Mouse (Mus musculus): ENCODE measurements around the gene Cdk19.
A peak's percentile ranks its signal among the peaks of the same experiment; 100 is the strongest.
"Not testable (repeated sequence)": the region's sequence is repeated elsewhere in the genome, so short reads cannot be mapped to it uniquely, and the experiment has no call there.

Gene Cdk19

GRCm38 (mm10) chr10:40385397-40385796, 46.0 kb downstream of the Cdk19 start:
- no peak for DNase-seq (ENCODE audit: inconsistent age in 2 of 2, low spot score in 1 of 2)

GRCm38 (mm10) chr10:40386126-40386525, 46.8 kb downstream of the Cdk19 start:
- no peak for DNase-seq (ENCODE audit: inconsistent age in 2 of 2, low spot score in 1 of 2)

DNA sequence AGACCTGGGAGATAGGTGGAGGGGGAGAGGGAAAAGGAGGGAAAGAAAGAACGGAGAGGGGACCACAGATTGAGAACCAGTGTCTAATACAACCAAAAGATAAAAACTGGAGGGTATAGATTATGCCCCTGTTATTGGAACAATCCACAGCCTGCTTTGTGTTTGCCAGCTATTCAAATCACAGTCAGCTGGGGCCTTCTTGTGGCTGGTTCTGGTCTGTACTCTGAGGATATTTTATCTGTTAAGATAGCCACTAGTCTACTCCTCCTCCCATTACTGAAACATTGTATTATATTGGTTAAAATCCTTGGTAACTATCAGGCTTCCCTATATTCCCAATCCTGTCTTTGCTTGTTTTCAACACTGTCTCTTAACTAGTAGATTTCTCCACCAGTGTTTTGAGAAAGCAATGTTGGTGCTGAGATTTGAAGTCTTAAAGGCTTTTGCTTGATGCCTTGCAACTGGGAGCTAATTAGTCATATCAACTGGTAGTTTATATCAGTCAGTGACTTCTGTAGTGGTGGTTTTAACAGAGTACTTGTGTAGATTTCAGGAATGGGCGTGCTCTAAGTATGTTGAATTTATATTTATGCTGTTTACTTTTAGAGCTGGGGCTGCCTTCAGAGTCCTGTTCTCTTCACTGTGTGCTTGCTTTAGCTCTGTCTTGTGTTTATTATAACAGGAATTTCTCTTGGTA, 54.2 kb downstream of the Cdk19 start:
- DNase-seq (ENCODE audit: inconsistent age in 2 of 2, low spot score in 1 of 2), result no peak

- no peak for DNase-seq (ENCODE audit: inconsistent age in 2 of 2, low spot score in 1 of 2)
These were observed 59.5 kb downstream of the Cdk19 start for GRCm38 (mm10) chr10:40398842-40399241.

DNA sequence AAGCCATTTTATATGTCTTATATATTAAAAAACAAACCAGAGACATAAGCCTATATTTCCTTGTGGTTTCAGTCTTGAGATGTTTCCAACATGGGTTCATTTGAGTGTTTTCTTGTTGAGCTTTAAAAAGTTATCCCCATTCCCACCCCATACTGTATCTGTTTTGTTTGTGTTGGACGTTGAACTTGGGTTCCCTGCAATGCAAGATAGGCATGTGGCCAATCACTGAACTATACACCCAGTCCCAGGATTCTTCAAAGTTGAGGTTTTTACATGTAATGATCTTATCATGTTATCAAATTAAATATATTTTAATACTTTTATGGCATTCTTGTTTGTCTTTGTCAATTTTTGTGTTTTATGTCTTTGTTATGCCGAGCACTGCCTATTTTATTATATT, 60.0 kb downstream of the Cdk19 start:
- DNase-seq (ENCODE audit: inconsistent age in 2 of 2, low spot score in 1 of 2), result no peak

- no peak for DNase-seq (ENCODE audit: inconsistent age in 2 of 2, low spot score in 1 of 2)
These were observed 60.9 kb downstream of the Cdk19 start for GRCm38 (mm10) chr10:40400293-40400692.

GRCm38 (mm10) chr10:40406655-40407054, 67.3 kb downstream of the Cdk19 start:
- DNase-seq (ENCODE audit: inconsistent age in 2 of 2, low spot score in 1 of 2), result no peak

GRCm38 (mm10) chr10:40409336-40409735, 70.0 kb downstream of the Cdk19 start:
- DNase-seq (ENCODE audit: inconsistent age in 2 of 2, low spot score in 1 of 2), result no peak

GRCm38 (mm10) chr10:40411370-40411769, 72.0 kb downstream of the Cdk19 start:
- no peak for DNase-seq (ENCODE audit: inconsistent age in 2 of 2, low spot score in 1 of 2)

DNA sequence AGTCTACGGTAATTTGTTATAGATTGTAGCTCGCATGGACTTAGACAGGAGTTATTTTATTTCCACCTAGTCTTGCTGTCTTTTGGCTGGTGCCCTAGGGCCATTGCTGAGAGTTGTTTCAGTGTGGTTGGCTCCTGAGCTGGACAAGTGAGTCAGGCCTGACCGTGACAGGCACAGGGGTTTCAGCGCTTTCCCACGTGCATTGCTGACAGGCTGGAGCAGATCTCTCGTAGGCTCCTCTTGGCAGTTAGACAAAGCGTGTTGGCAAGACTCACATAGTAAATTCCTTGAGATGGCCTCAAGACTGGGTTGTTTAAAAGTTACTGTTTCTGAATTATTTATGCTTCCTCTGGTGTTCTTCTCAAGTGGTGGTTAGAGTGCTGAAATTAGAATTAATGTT, 77.6 kb downstream of the Cdk19 start:
- DNase-seq (ENCODE audit: inconsistent age in 2 of 2, low spot score in 1 of 2), result peak; percentile 63 to 90

GRCm38 (mm10) chr10:40419841-40420240, 80.5 kb downstream of the Cdk19 start:
- DNase-seq (ENCODE audit: inconsistent age in 2 of 2, low spot score in 1 of 2), result no peak

GRCm38 (mm10) chr10:40420703-40421102, 81.3 kb downstream of the Cdk19 start:
- DNase-seq (ENCODE audit: inconsistent age in 2 of 2, low spot score in 1 of 2), result peak in 1 of 2 experiments; percentile 54

GRCm38 (mm10) chr10:40421724-40422123, 82.4 kb downstream of the Cdk19 start:
- DNase-seq (ENCODE audit: inconsistent age in 2 of 2, low spot score in 1 of 2), result no peak

DNA sequence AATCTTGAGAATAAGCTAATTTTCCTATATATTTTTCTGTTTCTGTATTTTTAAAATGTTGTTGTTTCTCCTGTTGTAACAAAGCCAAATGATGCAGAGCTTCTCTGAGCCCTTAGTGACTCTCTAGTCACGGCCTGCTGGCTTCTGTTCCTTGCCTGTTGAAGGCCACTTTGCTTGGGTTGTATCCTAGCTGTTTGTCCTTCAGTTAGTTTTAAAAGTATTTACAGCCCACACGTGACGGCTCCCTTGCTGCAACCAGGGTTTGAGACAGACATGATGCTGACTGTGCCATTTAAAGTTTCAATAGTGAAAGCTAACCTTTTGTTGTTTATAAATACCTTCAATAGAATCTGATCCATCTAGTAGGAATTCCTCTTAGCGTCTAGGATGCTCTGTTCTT, 83.3 kb downstream of the Cdk19 start:
- peak; percentile 27 to 79 for DNase-seq (ENCODE audit: inconsistent age in 2 of 2, low spot score in 1 of 2)

DNA sequence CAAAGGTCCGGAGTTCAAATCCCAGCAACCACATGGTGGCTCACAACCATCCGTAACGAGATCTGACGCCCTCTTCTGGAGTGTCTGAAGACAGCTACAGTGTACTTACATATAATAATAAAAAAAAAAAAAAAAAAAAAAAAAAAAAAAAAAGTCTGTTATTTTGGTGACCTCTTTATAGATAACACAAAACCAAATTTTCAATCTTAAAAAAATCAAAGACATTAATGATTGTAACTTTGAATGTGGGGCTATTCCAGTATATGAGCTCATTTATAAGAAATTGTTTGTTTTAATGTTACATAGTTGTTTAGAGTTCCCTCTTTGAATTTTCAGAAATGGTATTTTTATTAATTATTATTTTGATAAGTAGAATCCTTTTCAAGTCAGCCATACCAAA, 85.1 kb downstream of the Cdk19 start:
- not testable (repeated sequence) for DNase-seq (ENCODE audit: inconsistent age in 2 of 2, low spot score in 1 of 2)

- peak in 1 of 2 experiments; percentile 15 for DNase-seq (ENCODE audit: inconsistent age in 2 of 2, low spot score in 1 of 2)
These were observed 86.1 kb downstream of the Cdk19 start for GRCm38 (mm10) chr10:40425243-40426095.

- DNase-seq (ENCODE audit: inconsistent age in 2 of 2, low spot score in 1 of 2), result no peak
These were observed 86.7 kb downstream of the Cdk19 start for GRCm38 (mm10) chr10:40426096-40426450.

- DNase-seq (ENCODE audit: inconsistent age in 2 of 2, low spot score in 1 of 2), result peak in 1 of 2 experiments; percentile 48
These were observed 89.3 kb downstream of the Cdk19 start for GRCm38 (mm10) chr10:40428633-40429032.

DNA sequence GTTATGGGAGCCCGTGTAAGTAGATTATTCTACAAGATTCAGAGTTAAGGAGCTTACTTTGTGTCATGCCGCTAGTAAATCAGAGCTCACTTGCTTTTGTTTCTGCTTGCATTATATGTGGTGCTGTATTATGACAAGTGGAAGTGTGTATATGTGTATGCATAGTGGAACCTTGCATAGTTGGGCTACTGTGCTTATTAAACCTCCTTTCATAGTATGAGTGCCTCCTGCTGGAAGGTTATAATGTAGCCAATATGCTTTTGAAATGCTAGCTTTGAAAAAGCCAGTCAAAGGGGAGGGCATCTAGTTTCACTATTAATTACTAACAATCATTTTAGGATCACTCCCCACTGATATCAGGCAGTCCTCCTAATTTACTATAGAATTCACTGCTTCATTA, 89.7 kb downstream of the Cdk19 start:
- peak in 1 of 2 experiments; percentile 42 for DNase-seq (ENCODE audit: inconsistent age in 2 of 2, low spot score in 1 of 2)

- peak in 1 of 2 experiments; percentile 17 for DNase-seq (ENCODE audit: inconsistent age in 2 of 2, low spot score in 1 of 2)
These were observed 90.8 kb downstream of the Cdk19 start for GRCm38 (mm10) chr10:40430209-40430608.

- no peak for DNase-seq (ENCODE audit: inconsistent age in 2 of 2, low spot score in 1 of 2)
These were observed 92.6 kb downstream of the Cdk19 start for GRCm38 (mm10) chr10:40431957-40432356.

DNA sequence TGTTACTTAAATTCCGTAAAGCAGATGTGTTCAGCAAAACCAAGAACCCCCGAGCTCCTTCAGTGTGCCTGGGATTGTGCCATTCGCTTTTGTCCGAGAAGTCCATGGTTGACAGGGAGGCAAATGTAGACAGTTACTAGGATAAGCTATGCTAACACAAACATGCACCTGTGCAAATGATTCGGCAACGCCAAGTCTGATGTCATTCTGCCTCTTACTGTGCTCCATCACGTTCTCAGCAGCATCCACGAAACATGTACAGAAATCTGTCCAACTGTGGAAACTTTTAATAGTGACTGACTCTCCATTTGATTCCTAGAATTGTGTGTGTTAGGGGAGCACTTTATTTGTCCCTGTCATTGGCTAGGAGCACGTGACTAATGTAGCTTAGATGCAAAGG, 93.0 kb downstream of the Cdk19 start:
- no peak for DNase-seq (ENCODE audit: inconsistent age in 2 of 2, low spot score in 1 of 2)
